Mouse (Mus musculus): ENCODE data around the gene Pqlc2. TPM values are rescaled to one million over a fixed set of nuclear protein-coding genes. Genes with fewer than 3 reads are reported as not detected.

The Pqlc2 gene
- polyA plus RNA-seq, 1 experiment from 2014 or later: 32.8 TPM

DNA sequence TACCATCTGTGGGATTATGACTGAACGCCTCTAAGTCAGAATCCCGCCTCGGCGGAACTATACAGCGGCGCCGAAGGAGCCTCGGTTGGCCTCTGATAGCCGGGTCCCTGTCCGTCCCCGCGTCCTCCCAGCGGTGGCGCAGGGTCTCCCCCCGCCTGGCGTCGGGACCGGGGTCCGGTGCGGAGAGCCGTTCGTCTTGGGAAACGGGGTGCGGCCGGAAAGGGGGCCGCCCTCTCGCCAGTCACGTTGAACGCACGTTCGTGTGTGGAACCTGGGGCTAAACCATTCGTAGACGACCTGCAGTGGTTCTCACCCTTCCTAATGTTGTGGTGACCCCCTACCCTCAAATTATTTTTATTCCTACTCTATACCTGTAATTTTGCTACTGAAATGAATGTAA is 27.6 kb upstream of the Pqlc2 start:
- no peak for ATAC-seq
- H3K27me3 ChIP-seq (replicated peaks; ENCODE audit: control insufficient read depth, insufficient read depth, low read length): no peaks in the 10 kb centered on the region; the same call in 1 of the 2 replicates
- 52% methylated on average over 33 of the region's 33 CpGs for WGBS
- H3K36me3 ChIP-seq (ENCODE audit: control insufficient read depth, insufficient read depth, low read length): no peaks in the 10 kb centered on the region
- H3K4me1 ChIP-seq (ENCODE audit: control insufficient read depth, insufficient read depth, low read length): 0 out of 2 replicates have a peak, but pooled peaks cover 3% of the 10 kb centered on the region
- H3K4me2 ChIP-seq (ENCODE audit: low read depth, low read length): no peak overlapping the region
- H3K27ac ChIP-seq (ENCODE audit: low read length): no peak overlapping the region
- H3K4me3 ChIP-seq (ENCODE audit: low read length): no peak overlapping the region
- no peak overlapping the region for H3K9ac ChIP-seq (ENCODE audit: low read depth, low read length)
- no peaks in the 10 kb centered on the region for H3K9me3 ChIP-seq (ENCODE audit: control insufficient read depth, low read length)

DNA sequence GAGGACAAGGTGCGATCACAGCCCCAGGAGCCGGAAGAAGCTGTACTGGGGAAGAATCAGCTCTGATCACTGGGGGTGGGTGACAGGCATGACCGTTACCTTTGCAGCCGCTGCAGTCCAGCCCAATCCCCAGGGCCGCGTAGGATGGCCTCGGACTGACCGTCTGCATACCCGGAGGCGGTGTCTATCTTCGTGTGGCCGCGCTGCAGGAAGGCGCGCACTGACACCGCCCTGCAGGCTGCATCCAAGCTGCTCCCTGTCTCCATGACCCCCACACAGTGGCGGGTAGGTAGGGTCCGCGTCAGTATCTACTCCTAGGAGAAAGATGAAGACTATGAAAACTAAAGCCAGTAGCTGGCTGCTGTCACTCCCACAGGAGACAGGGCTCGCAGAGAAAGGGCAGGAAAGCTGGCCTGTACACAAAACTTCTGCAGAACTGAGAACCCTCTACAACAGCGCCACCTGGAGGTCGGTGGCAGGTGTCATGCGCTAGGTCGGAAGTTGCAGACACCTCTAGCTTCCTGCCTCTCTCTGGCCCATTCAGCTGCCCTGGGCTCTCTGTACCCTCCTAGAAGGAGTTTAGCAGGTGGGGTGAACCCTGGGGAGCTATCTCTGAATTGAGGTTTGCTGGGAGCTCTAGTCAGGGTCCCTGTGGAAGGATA is 26.4 kb upstream of the Pqlc2 start:
- Histone ChIP-seq H3K4me3 (ENCODE audit: low read length) (peak overlapping the region; percentile 33), H3K27ac (ENCODE audit: low read length) (no peak overlapping the region)
- ATAC-seq: peak; percentile 82

DNA sequence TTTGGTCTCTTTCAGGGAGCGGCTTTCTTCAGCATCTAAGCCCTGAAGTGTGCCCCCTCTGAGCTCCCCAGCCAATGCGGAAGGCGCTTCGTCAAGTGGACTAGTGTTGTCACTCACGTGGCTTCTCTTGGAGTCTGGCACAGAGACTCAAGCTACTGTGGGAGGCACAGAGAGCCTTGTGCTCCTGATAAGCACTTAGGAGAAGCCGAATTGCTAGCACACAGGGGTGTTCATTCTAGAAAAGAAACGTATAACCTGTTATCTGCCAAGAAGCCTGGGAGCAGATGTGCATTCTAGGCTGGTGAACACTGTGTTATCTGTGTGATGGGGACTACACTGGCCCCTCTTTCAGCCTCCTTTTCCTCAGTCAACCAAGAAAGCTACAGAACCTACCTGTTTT is 25.0 kb upstream of the Pqlc2 start:
- 42% methylated on average over 7 of the region's 7 CpGs for WGBS
- H3K9me3 ChIP-seq (ENCODE audit: control insufficient read depth, low read length): no peaks in the 10 kb centered on the region
- H3K36me3 ChIP-seq (ENCODE audit: control insufficient read depth, insufficient read depth, low read length): no peaks in the 10 kb centered on the region
- no peak overlapping the region for H3K9ac ChIP-seq (ENCODE audit: low read depth, low read length)
- 0 out of 2 replicates have a peak, but pooled peaks cover 3% of the 10 kb centered on the region for H3K4me1 ChIP-seq (ENCODE audit: control insufficient read depth, insufficient read depth, low read length)
- H3K4me2 ChIP-seq (ENCODE audit: low read depth, low read length): no peak overlapping the region
- peak overlapping the region; percentile 7; the same call in 1 of the 2 replicates for H3K27ac ChIP-seq (ENCODE audit: low read length)
- no peaks in the 10 kb centered on the region; the same call in 1 of the 2 replicates for H3K27me3 ChIP-seq (replicated peaks; ENCODE audit: control insufficient read depth, insufficient read depth, low read length)
- no peak overlapping the region for H3K4me3 ChIP-seq (ENCODE audit: low read length)
- ATAC-seq: peak; percentile 39

More for the DNA sequence above, 26.4 kb upstream of the Pqlc2 start:
- WGBS: 19% methylated on average over 24 of the region's 24 CpGs
- peak overlapping the region; percentile 62 for H3K9ac ChIP-seq (ENCODE audit: low read depth, low read length)
- no peaks in the 10 kb centered on the region; the same call in 1 of the 2 replicates for H3K27me3 ChIP-seq (replicated peaks; ENCODE audit: control insufficient read depth, insufficient read depth, low read length)
- no peaks in the 10 kb centered on the region for H3K9me3 ChIP-seq (ENCODE audit: control insufficient read depth, low read length)
- H3K4me1 ChIP-seq (ENCODE audit: control insufficient read depth, insufficient read depth, low read length): 0 out of 2 replicates have a peak, but pooled peaks cover 3% of the 10 kb centered on the region
- peak overlapping the region; percentile 55 for H3K4me2 ChIP-seq (ENCODE audit: low read depth, low read length)
- no peaks in the 10 kb centered on the region for H3K36me3 ChIP-seq (ENCODE audit: control insufficient read depth, insufficient read depth, low read length)

DNA sequence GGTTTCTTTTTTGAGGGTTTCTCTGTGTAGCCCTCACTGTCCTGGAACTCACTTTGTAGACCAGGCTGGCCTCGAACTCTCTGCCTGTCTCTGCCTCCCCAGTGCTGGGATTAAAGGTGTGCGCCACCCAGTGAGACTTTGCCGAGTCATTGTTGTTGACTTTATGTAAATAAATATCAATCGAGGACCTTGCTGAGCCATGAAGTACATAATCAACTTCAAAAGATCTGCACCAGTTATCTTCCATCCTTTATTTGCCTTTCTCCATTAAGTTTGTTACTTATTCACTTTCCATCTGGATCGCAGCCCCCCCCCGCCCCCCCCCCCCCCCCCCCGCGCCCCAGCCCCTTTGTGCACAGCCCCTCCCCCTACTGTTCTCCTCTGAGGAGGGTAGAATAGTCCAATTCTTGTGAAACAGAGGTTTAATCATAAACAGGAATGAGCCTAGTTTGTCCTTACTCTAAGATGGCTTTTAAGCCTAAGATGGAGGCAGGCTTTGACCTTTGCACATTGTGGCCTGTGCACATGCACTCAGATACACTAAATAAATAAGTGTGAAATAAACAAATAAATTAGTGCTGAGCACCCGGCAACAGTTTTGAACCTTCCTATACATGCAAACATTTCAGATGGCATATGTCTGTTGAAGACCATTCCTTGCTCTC is 24.3 kb upstream of the Pqlc2 start:
- Histone ChIP-seq H3K27me3 (replicated peaks; ENCODE audit: control insufficient read depth, insufficient read depth, low read length) (no peaks in the 10 kb centered on the region; the same call in 1 of the 2 replicates), H3K4me2 (ENCODE audit: low read depth, low read length) (no peak overlapping the region), H3K27ac (ENCODE audit: low read length) (peak overlapping the region; percentile 7; the same call in 1 of the 2 replicates), H3K4me3 (ENCODE audit: low read length) (no peak overlapping the region), H3K9me3 (ENCODE audit: control insufficient read depth, low read length) (no peaks in the 10 kb centered on the region), H3K4me1 (ENCODE audit: control insufficient read depth, insufficient read depth, low read length) (0 out of 2 replicates have a peak, but pooled peaks cover 3% of the 10 kb centered on the region), H3K36me3 (ENCODE audit: control insufficient read depth, insufficient read depth, low read length) (no peaks in the 10 kb centered on the region), H3K9ac (ENCODE audit: low read depth, low read length) (no peak overlapping the region)
- ATAC-seq: peak; percentile 40; the same call in 1 of the 2 replicates
- 40% methylated on average over 7 of the region's 9 CpGs for whole genome bisulfite sequencing

DNA sequence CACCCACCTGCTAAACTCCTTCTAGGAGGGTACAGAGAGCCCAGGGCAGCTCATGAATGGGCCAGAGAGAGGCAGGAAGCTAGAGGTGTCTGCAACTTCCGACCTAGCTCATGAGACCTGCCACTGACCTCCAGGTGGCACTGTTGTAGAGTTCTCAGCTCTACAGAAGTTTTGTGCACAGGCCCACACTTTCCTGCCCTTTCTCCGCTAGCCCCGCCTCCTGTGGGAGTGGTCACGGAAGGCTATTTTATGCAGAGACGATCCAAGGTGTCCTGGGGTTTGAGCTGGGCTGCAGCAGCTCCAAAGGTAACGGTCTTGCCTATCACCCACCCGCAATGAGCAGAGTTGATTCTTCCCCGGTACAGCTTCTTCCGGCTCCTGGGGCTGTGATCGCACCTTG is 20.1 kb upstream of the Pqlc2 start:
- WGBS: 6% methylated on average over 10 of the region's 10 CpGs
- H3K36me3 ChIP-seq (ENCODE audit: control insufficient read depth, insufficient read depth, low read length): no peaks in the 10 kb centered on the region
- H3K27me3 ChIP-seq (replicated peaks; ENCODE audit: control insufficient read depth, insufficient read depth, low read length): no peaks in the 10 kb centered on the region
- H3K9me3 ChIP-seq (ENCODE audit: control insufficient read depth, low read length): no peaks in the 10 kb centered on the region
- peak; percentile 89 for ATAC-seq
- no peak overlapping the region for H3K27ac ChIP-seq (ENCODE audit: low read length)
- no peaks in the 10 kb centered on the region for H3K4me1 ChIP-seq (ENCODE audit: control insufficient read depth, insufficient read depth, low read length)
- peak overlapping the region; percentile 30 for H3K4me3 ChIP-seq (ENCODE audit: low read length)
- H3K4me2 ChIP-seq (ENCODE audit: low read depth, low read length): peak overlapping the region; percentile 41
- H3K9ac ChIP-seq (ENCODE audit: low read depth, low read length): peak overlapping the region; percentile 17; the same call in 1 of the 2 replicates

DNA sequence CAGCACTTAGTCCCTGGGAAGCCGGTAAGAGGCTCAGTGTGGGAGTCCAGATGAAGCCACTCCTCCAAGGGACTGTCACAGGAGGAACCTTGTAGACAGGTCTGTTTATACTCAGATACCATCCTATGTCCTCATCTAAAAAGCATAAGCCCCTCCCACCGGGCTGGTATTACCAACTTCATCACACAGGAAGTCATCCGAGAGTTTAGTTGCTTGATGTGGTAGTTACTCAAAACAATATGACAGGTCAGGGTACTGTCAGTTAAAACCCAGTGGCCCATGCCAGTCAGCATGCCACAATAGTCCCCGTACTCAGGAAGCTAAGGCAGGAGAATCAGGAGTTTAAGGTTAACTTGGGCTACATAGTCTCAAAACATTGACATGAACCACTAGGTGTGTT is 9.2 kb upstream of the Pqlc2 start:
- no peak overlapping the region for H3K27ac ChIP-seq (ENCODE audit: low read length)
- no peaks in the 10 kb centered on the region for H3K27me3 ChIP-seq (replicated peaks; ENCODE audit: control insufficient read depth, insufficient read depth, low read length)
- H3K4me2 ChIP-seq (ENCODE audit: low read depth, low read length): no peak overlapping the region
- no peak for ATAC-seq
- no peak overlapping the region for H3K4me3 ChIP-seq (ENCODE audit: low read length)
- H3K9ac ChIP-seq (ENCODE audit: low read depth, low read length): no peak overlapping the region
- no peaks in the 10 kb centered on the region for H3K4me1 ChIP-seq (ENCODE audit: control insufficient read depth, insufficient read depth, low read length)
- no peaks in the 10 kb centered on the region for H3K9me3 ChIP-seq (ENCODE audit: control insufficient read depth, low read length)
- WGBS: 90% methylated on average over 4 of the region's 4 CpGs
- 0 out of 2 replicates have a peak, but pooled peaks cover 8% of the 10 kb centered on the region for H3K36me3 ChIP-seq (ENCODE audit: control insufficient read depth, insufficient read depth, low read length)

DNA sequence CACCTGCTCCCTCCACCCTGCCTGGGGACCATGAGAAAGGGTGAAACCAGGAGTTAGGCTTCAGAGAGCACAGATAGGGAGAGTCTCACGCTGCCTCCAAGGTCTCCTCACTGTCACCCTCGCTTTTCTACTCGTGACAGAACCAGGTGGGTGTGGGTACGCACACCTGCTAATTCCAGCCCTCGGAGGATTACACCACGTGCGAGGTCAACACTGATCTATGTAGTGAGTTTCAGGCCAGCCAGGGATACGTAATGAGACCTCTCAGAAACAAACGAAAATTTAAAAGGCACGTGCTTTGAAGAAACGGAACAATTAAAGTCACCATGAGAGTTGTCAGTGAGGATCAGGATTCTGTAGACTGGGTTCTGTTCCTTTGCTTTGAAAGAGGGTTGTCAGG is 7.9 kb upstream of the Pqlc2 start:
- no peaks in the 10 kb centered on the region for H3K4me1 ChIP-seq (ENCODE audit: control insufficient read depth, insufficient read depth, low read length)
- WGBS: 86% methylated on average over 11 of the region's 11 CpGs
- H3K4me2 ChIP-seq (ENCODE audit: low read depth, low read length): no peak overlapping the region
- no peak overlapping the region for H3K27ac ChIP-seq (ENCODE audit: low read length)
- no peak for ATAC-seq
- H3K4me3 ChIP-seq (ENCODE audit: low read length): no peak overlapping the region
- H3K9ac ChIP-seq (ENCODE audit: low read depth, low read length): no peak overlapping the region
- no peaks in the 10 kb centered on the region for H3K9me3 ChIP-seq (ENCODE audit: control insufficient read depth, low read length)
- H3K36me3 ChIP-seq (ENCODE audit: control insufficient read depth, insufficient read depth, low read length): peaks cover 8% of the 10 kb centered on the region; the same call in 1 of the 2 replicates
- no peaks in the 10 kb centered on the region for H3K27me3 ChIP-seq (replicated peaks; ENCODE audit: control insufficient read depth, insufficient read depth, low read length)

DNA sequence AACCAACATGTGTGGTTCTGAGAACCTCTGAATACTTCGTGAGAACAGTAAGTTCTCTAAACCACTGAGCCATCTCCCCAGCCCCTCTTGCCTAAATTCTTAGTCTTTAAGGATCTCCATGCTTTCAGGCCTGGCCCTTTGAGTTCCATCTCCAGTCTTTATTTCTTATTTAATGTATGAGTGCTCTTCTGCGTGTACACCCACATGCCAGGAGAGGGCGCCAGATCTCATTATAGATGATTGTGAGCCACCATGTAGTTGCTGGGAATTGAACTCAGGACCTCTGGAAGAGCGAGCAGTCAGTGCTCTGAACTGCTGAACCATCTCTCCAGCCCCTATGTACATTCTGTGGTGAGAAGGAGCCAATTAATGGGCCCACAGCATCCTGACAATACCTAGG is 2.1 kb upstream of the Pqlc2 start:
- no peaks in the 10 kb centered on the region for H3K27me3 ChIP-seq (replicated peaks; ENCODE audit: control insufficient read depth, insufficient read depth, low read length)
- H3K4me3 ChIP-seq (ENCODE audit: low read length): peak overlapping the region; percentile 89; the same call in 1 of the 2 replicates
- no peaks in the 10 kb centered on the region for H3K9me3 ChIP-seq (ENCODE audit: control insufficient read depth, low read length)
- no peak for ATAC-seq
- WGBS: 64% methylated on average over 4 of the region's 4 CpGs
- H3K4me1 ChIP-seq (ENCODE audit: control insufficient read depth, insufficient read depth, low read length): no peaks in the 10 kb centered on the region; the same call in 1 of the 2 replicates
- no peak overlapping the region for H3K27ac ChIP-seq (ENCODE audit: low read length)
- no peak overlapping the region for H3K9ac ChIP-seq (ENCODE audit: low read depth, low read length)
- peaks cover 8% of the 10 kb centered on the region; the same call in 1 of the 2 replicates for H3K36me3 ChIP-seq (ENCODE audit: control insufficient read depth, insufficient read depth, low read length)
- peak overlapping the region; percentile 84 for H3K4me2 ChIP-seq (ENCODE audit: low read depth, low read length)

DNA sequence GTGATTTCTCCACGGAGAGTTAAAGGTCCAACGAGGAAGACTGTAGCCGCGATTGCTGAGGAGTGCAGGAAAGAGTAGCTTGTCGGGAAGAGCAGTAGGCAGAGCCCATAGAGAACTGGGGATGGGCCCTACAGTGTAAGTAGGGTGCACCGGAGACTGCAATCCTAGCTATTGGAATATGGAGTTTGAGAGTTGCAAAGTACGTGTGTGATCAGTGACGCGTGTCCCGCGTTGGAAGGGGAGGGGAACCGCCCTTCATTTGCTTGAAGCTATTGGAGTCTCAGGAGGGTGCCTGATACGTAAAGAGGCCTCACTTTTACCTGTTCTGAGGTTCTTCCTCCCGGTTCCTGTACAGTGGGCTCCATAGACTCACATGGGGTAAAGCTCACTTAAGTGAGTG is 1.2 kb upstream of the Pqlc2 start:
- peak overlapping the region; percentile 89 for H3K4me3 ChIP-seq (ENCODE audit: low read length)
- ATAC-seq: peak; percentile 62
- no peaks in the 10 kb centered on the region; the same call in 1 of the 2 replicates for H3K4me1 ChIP-seq (ENCODE audit: control insufficient read depth, insufficient read depth, low read length)
- H3K9ac ChIP-seq (ENCODE audit: low read depth, low read length): peak overlapping the region; percentile 98
- H3K9me3 ChIP-seq (ENCODE audit: control insufficient read depth, low read length): no peaks in the 10 kb centered on the region
- peak overlapping the region; percentile 97 for H3K27ac ChIP-seq (ENCODE audit: low read length)
- H3K27me3 ChIP-seq (replicated peaks; ENCODE audit: control insufficient read depth, insufficient read depth, low read length): no peaks in the 10 kb centered on the region
- H3K36me3 ChIP-seq (ENCODE audit: control insufficient read depth, insufficient read depth, low read length): peaks cover 5% of the 10 kb centered on the region; the same call in 1 of the 2 replicates
- peak overlapping the region; percentile 84 for H3K4me2 ChIP-seq (ENCODE audit: low read depth, low read length)
- WGBS: 18% methylated on average over 14 of the region's 14 CpGs

Measured in intestine, embryonic 16.5 days (tissue).